Mouse (Mus musculus): ENCODE results near the gene Chpf2.

GRCm38 (mm10) chr5:24622386-24623040, 36.0 kb downstream of the Chpf2 start:
- TF ChIP-seq CTCF (IDR thresholded peaks at IDR 0.05; ENCODE audit: low read depth) = no peak
- TF ChIP-seq EP300 (optimal IDR thresholded peaks at IDR 0.05) = no peak

Measured in stomach, postnatal 0 days (tissue).